In the genomic region with DNA sequence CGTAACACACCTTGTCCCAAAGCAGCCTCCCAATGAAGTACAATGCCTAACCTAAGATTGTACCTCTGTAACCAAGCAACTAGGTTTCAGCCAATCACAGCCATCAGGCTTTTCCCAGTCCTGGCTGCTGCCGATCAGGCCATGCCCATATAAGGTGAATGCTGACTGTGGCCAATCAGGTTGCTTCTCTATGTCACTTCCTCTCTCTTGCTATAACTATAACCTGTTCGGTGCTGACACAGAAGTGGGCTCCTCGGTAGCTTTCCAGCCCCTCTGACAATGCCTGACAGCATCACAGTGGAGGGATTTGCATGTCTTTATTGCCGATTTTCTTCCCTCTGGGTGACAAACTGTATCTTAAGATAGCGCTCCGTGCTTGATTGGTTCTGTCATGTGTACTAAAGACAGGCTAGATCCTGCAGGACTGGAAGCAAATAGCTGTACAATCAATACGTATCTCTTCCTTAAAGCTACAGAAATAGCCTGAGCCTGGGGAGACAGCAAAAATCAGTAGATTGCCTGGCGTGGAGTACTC, we compare ENCODE assay signal across 9 mouse cellular contexts.
DNase-seq lines count a peak whose midpoint lies in the region; ATAC-seq and TF ChIP-seq lines count a peak whose summit lies in the region.
"Had no signal": no experiment of that assay in that cellular context is flagged by ENCODE, and none has a peak within 500 bp of the region (broad histone marks: within the 10 kb centered on the region; RNA-seq: fewer than 3 reads in every experiment).

No protein-coding gene starts in this region.

- peak overlapping the region; percentile 20; the same call in 1 of the 2 replicates for H3K4me3 ChIP-seq in liver, adult 2 months (ENCODE audit: insufficient read depth, low read depth, low read length)
- H3K4me3 ChIP-seq in forebrain, embryonic 11.5 days (ENCODE audit: low read depth, low read length) = 0 out of 2 replicates have a peak overlapping the region, but pooled peaks have one; percentile 6

- ATAC-seq in forebrain, embryonic 11.5 days (replicated peaks; ENCODE audit: low FRiP score) = peak; percentile 93

- peak overlapping the region; percentile 19; the same call in 1 of the 2 replicates for H3K4me2 ChIP-seq in forebrain, embryonic 11.5 days (ENCODE audit: low read depth, low read length, severe bottlenecking)

- TF ChIP-seq CTCF in liver, adult 2 months (IDR thresholded peaks at IDR 0.05; ENCODE audit: low read depth, low read length) = no peak

- no peaks in the 10 kb centered on the region for H3K79me2 ChIP-seq in liver, adult 2 months (ENCODE audit: control insufficient read depth, insufficient read depth, low read length)

- no peaks in the 10 kb centered on the region for H3K4me1 ChIP-seq in liver, adult 2 months (ENCODE audit: control insufficient read depth, insufficient read depth, low read length)
- H3K4me1 ChIP-seq in forebrain, embryonic 11.5 days (replicated peaks; ENCODE audit: control insufficient read depth, insufficient read depth, low read length) = peaks cover 9% of the 10 kb centered on the region

- no peak overlapping the region for H3K9ac ChIP-seq in liver, adult 2 months (ENCODE audit: low read depth, low read length)
- no peak overlapping the region for H3K9ac ChIP-seq in forebrain, embryonic 11.5 days (ENCODE audit: low read length)

- H3K36me3 ChIP-seq in liver, adult 2 months (ENCODE audit: control insufficient read depth, insufficient read depth, low read length) = no peaks in the 10 kb centered on the region
- no peaks in the 10 kb centered on the region for H3K36me3 ChIP-seq in forebrain, embryonic 11.5 days (ENCODE audit: control insufficient read depth, insufficient read depth, low read length)

- H3K27me3 ChIP-seq in liver, adult 2 months (ENCODE audit: control insufficient read depth, insufficient read depth, low read length) = no peaks in the 10 kb centered on the region
- H3K27me3 ChIP-seq in forebrain, embryonic 11.5 days (ENCODE audit: control insufficient read depth, insufficient read depth, low read length) = no peaks in the 10 kb centered on the region

- DNase-seq in liver, adult 2 months (ENCODE audit: extremely low read depth, low read depth, low spot score) = peak; percentile 39
- DNase-seq in liver = no peak
- peak; percentile 58 for DNase-seq in forebrain, embryonic 11.5 days (ENCODE audit: low spot score)
- DNase-seq in heart, postnatal 14 days = peak; percentile 23 to 42
- DNase-seq in layer of hippocampus, adult 11-12 months (ENCODE audit: low spot score) = peak; percentile 84
- DNase-seq in lung, postnatal 10 days = peak; percentile 33
- DNase-seq in right cerebral cortex, postnatal 4 days = peak; percentile 62
- DNase-seq in thymus, postnatal 36 days = no peak

- intact Hi-C loops in heart, postnatal 14 days (cut with DNase I) = no loop called here

- no peak for TF ChIP-seq POLR2A in liver, adult 2 months (IDR thresholded peaks at IDR 0.05; ENCODE audit: extremely low read depth, insufficient read depth, low read length)

- no peak overlapping the region for H3K27ac ChIP-seq in liver, adult 2 months (replicated peaks; ENCODE audit: insufficient read depth, low read depth, low read length)
- H3K27ac ChIP-seq in forebrain, embryonic 11.5 days (ENCODE audit: low read depth, low read length) = peak overlapping the region; percentile 47; the same call in 1 of the 2 replicates
- H3K27ac ChIP-seq: macrophage had no signal

- WGBS in liver, adult 2 months = 70% methylated on average over 9 of the region's 9 CpGs
- WGBS in forebrain, embryonic 11.5 days = 60% methylated on average over 9 of the region's 9 CpGs

- H3K9me3 ChIP-seq in forebrain, embryonic 11.5 days (ENCODE audit: control insufficient read depth, low read length) = no peaks in the 10 kb centered on the region

Comparison
In these comparisons a context has a peak if more than half of its experiments do, and no peak if none do; other contexts are left out.
1. DNase-seq: peak in liver, adult 2 months (single experiment), forebrain, embryonic 11.5 days (single experiment), heart, postnatal 14 days (2 of 2), layer of hippocampus, adult 11-12 months (single experiment), lung, postnatal 10 days (single experiment) and right cerebral cortex, postnatal 4 days (single experiment); none in liver (single experiment) and thymus, postnatal 36 days (0 of 2).